In the genomic region with DNA sequence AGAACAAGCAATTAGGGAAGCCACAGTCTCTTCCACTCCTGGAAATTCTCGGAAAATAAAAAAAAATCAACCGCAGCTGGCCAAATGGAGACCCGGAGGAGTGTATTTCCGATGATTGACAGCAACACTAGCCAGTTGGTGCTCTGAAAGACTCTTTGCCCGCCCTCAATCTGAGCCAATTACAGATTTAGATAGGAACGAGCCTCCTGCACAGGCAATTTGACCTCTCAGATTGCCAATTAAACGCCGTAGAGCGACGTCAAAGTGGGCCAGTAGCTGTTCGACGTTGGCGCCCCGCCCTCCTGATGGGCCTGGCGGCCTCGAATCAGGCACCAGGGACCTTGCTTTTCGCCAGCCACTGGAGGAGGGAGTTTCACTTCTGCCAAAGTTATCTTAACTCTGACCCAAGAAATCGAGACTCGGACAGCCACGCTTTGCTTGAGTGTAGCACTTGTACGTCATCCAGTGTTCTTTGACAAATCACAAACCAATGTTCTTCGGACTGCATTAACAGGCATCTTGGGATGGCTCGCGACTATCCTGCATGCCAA, we compare ENCODE assay signal across 8 mouse cellular contexts. TPM values are rescaled to one million over a fixed set of nuclear protein-coding genes. Genes with fewer than 3 reads are reported as not detected.
DNase-seq lines count a peak whose midpoint lies in the region; ATAC-seq lines count a peak whose summit lies in the region.

A gene (minus strand): TSS at position 83 of the 551 bp plus-strand sequence.

- H3K9ac ChIP-seq in hindbrain, embryonic 14.5 days: peak within 1 kb of the TSS; percentile 83

- H3K4me3 ChIP-seq in hindbrain, embryonic 14.5 days (replicated peaks; ENCODE audit: low read length): peak within 1 kb of the TSS; percentile 71

- DNase-seq in R1 (ENCODE audit: low read depth, low spot score): peak; percentile 99
- peak; percentile 97 for DNase-seq in cerebellum, postnatal 25 days
- peak; percentile 97 for DNase-seq in frontal cortex, postnatal 25 days (ENCODE audit: low spot score in 2 of 2)
- DNase-seq in hindbrain, embryonic 14.5 days (ENCODE audit: low spot score): peak; percentile 96
- peak; percentile 98 to 99 for DNase-seq in layer of hippocampus, postnatal 36 days
- peak; percentile 100 for DNase-seq in lung, postnatal 36 days
- DNase-seq in retina, postnatal 1 day: peak; percentile 99
- peak; percentile 98 to 100 for DNase-seq in urinary bladder, adult 18-20 months (ENCODE audit: low spot score in 2 of 2)

- H3K4me2 ChIP-seq in hindbrain, embryonic 14.5 days (replicated peaks): peak within 1 kb of the TSS; percentile 81

- WGBS in hindbrain, embryonic 14.5 days: under 1% methylated on average over 24 of the region's 24 CpGs

- peak within 1 kb of the TSS; percentile 76 for H3K27ac ChIP-seq in hindbrain, embryonic 14.5 days

- peak; percentile 99 for ATAC-seq in hindbrain, embryonic 14.5 days (ENCODE audit: low FRiP score)

- peaks cover 13% of the 10 kb centered on the region; the same call in 1 of the 2 replicates for H3K4me1 ChIP-seq in hindbrain, embryonic 14.5 days (replicated peaks; ENCODE audit: control insufficient read depth, insufficient read depth, low read length)

- no peaks in the 10 kb centered on the region for H3K36me3 ChIP-seq in hindbrain, embryonic 14.5 days (replicated peaks; ENCODE audit: control insufficient read depth, insufficient read depth)

- no peaks in the 10 kb centered on the region for H3K27me3 ChIP-seq in hindbrain, embryonic 14.5 days (ENCODE audit: control insufficient read depth, insufficient read depth, low read length)

- no peaks in the 10 kb centered on the region for H3K9me3 ChIP-seq in hindbrain, embryonic 14.5 days (ENCODE audit: control insufficient read depth, low read length)

RNA-seq across cellular contexts. Expression of the gene that starts here (rescaled TPM):
- polyA plus RNA-seq in hindbrain, embryonic 14.5 days (2014; fragmentation: Nextera tagmentation; extraction: Ambion mirVana): 6.2 and 8.3 TPM in 2 replicates
- total RNA-seq in layer of hippocampus, postnatal 36 days (2021): 10 to 100 TPM; 66.1 to 74.2 TPM

Comparison
In these comparisons a context has a peak if more than half of its experiments do, and no peak if none do; other contexts are left out.
1. Peak in every context shown above with its lines: DNase-seq, ATAC-seq, H3K4me3 ChIP-seq and H3K27ac ChIP-seq.